Mouse (Mus musculus): ENCODE results near the gene Slc22a1. TPM values are rescaled to one million over a fixed set of nuclear protein-coding genes. Genes with fewer than 3 reads are reported as not detected.
A peak's percentile ranks its signal among the peaks of the same experiment; 100 is the strongest.

Slc22a1 gene
- polyA plus RNA-seq, 1 experiment from 2014 or later, result 12.7 TPM

DNA sequence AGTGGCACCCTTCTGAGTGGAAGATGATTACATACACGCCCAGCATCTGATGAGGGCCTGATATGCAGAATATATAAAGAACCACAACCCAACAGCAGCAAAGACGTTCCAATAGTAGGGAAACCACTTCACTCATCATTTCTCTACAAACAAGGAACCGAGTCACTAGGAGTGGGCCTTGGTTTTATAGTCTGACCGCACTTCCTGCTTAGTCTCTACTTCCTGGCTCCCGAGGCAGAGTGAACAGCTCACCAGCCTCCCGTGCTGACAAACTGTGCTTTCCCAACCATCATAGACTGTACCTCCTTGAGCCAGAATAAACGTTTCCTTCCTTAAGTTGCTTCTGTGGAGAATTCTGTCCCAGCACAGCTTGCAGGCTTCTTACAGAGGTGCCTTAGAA lies 19.8 kb downstream of the Slc22a1 start:
- no peaks in the 10 kb centered on the region for H3K27me3 ChIP-seq (ENCODE audit: control insufficient read depth, insufficient read depth, low read depth, low read length)
- no peak overlapping the region for H3K4me3 ChIP-seq (ENCODE audit: low read length)
- H3K27ac ChIP-seq (ENCODE audit: low read length), result no peak overlapping the region
- WGBS, result 59% methylated on average over 7 of the region's 7 CpGs
- no peak overlapping the region for H3K9ac ChIP-seq (ENCODE audit: low read length)
- H3K9me3 ChIP-seq (ENCODE audit: control insufficient read depth, low read length), result no peaks in the 10 kb centered on the region
- 0 out of 2 replicates have a peak, but pooled peaks have one; percentile 27 for ATAC-seq (ENCODE audit: low read depth)
- no peak overlapping the region for H3K4me2 ChIP-seq (ENCODE audit: low read depth, low read length)
- H3K4me1 ChIP-seq (replicated peaks; ENCODE audit: control insufficient read depth, insufficient read depth, low read length), result no peaks in the 10 kb centered on the region
- H3K36me3 ChIP-seq (ENCODE audit: control insufficient read depth, insufficient read depth, low read length), result no peaks in the 10 kb centered on the region

DNA sequence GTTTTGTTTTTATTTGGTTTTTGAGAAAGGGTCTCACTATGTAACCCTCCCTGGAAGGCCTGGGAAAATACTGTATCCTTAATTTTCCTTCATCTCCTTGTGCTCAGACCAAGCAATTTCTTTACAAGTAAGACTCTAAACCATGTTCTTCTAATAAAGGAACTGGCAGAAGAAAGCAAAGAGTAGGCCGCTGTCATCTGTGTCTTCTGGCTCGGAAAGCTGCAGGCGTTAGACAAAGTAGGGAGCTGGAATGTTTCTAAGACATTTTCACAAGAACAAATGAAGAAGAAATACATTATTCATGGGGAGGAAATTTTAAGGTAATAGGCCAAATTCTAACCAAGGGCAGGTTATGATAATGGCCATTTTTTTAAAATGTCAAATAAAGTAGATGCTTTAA lies 21.6 kb downstream of the Slc22a1 start:
- H3K27ac ChIP-seq (ENCODE audit: low read length), result no peak overlapping the region
- H3K9ac ChIP-seq (ENCODE audit: low read length), result no peak overlapping the region
- no peaks in the 10 kb centered on the region for H3K4me1 ChIP-seq (replicated peaks; ENCODE audit: control insufficient read depth, insufficient read depth, low read length)
- no peaks in the 10 kb centered on the region for H3K9me3 ChIP-seq (ENCODE audit: control insufficient read depth, low read length)
- H3K4me3 ChIP-seq (ENCODE audit: low read length), result no peak overlapping the region
- WGBS, result 86% methylated on average over 3 of the region's 3 CpGs
- H3K36me3 ChIP-seq (ENCODE audit: control insufficient read depth, insufficient read depth, low read length), result no peaks in the 10 kb centered on the region
- no peaks in the 10 kb centered on the region for H3K27me3 ChIP-seq (ENCODE audit: control insufficient read depth, insufficient read depth, low read depth, low read length)
- no peak overlapping the region for H3K4me2 ChIP-seq (ENCODE audit: low read depth, low read length)
- no peak for ATAC-seq (ENCODE audit: low read depth)

DNA sequence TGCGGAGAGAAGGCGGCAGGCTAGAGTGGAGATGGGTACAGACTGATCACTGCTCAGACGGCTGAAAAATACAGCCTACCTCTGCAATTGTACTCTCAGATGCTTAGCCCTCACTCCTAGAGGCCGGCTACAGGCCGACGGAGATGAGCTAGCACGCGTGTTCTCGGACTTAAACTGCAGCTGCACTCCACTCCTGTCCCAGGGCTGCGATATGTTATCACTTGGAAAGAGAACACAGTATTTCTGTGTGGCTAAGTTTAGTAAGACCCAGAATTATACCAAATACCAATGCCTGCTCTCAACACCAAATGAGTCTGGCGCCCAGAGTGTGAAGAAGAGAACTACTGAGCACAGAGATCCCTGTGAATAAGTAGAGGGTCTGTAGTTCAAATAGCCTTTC lies 23.0 kb downstream of the Slc22a1 start:
- ATAC-seq (ENCODE audit: low read depth), result no peak
- no peak overlapping the region for H3K4me2 ChIP-seq (ENCODE audit: low read depth, low read length)
- no peak overlapping the region for H3K4me3 ChIP-seq (ENCODE audit: low read length)
- no peaks in the 10 kb centered on the region for H3K36me3 ChIP-seq (ENCODE audit: control insufficient read depth, insufficient read depth, low read length)
- WGBS, result 90% methylated on average over 11 of the region's 11 CpGs
- no peak overlapping the region for H3K9ac ChIP-seq (ENCODE audit: low read length)
- no peaks in the 10 kb centered on the region for H3K4me1 ChIP-seq (replicated peaks; ENCODE audit: control insufficient read depth, insufficient read depth, low read length)
- no peaks in the 10 kb centered on the region for H3K27me3 ChIP-seq (ENCODE audit: control insufficient read depth, insufficient read depth, low read depth, low read length)
- H3K9me3 ChIP-seq (ENCODE audit: control insufficient read depth, low read length), result no peaks in the 10 kb centered on the region
- no peak overlapping the region for H3K27ac ChIP-seq (ENCODE audit: low read length)

DNA sequence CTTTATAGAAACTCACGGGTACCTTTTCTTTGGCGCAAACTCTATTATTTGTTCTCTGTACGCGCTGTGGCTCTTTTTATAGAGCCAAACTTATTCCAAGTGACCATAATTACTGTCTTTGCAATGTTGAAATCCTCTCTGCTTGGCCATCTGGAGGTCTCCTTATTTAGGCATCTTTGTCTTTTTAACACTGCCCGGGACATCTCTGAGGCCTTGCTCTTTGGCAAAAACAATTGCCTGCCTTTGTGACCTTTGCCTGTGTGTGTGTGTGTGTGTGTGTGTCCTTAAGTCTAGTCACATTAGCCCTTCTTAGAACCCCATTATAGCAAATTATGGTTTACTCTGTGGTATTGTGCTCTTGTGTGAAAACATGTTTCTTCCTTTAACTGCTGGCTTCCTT lies 30.2 kb downstream of the Slc22a1 start:
- Histone ChIP-seq H3K9ac (ENCODE audit: low read length) (no peak overlapping the region), H3K4me3 (ENCODE audit: low read length) (no peak overlapping the region), H3K9me3 (ENCODE audit: control insufficient read depth, low read length) (no peaks in the 10 kb centered on the region), H3K4me2 (ENCODE audit: low read depth, low read length) (no peak overlapping the region), H3K27me3 (ENCODE audit: control insufficient read depth, insufficient read depth, low read depth, low read length) (no peaks in the 10 kb centered on the region), H3K27ac (ENCODE audit: low read length) (peak overlapping the region; percentile 64), H3K36me3 (ENCODE audit: control insufficient read depth, insufficient read depth, low read length) (no peaks in the 10 kb centered on the region), H3K4me1 (replicated peaks; ENCODE audit: control insufficient read depth, insufficient read depth, low read length) (no peaks in the 10 kb centered on the region)
- WGBS, result 65% methylated on average over 5 of the region's 5 CpGs
- peak; percentile 77 for ATAC-seq (ENCODE audit: low read depth)

DNA sequence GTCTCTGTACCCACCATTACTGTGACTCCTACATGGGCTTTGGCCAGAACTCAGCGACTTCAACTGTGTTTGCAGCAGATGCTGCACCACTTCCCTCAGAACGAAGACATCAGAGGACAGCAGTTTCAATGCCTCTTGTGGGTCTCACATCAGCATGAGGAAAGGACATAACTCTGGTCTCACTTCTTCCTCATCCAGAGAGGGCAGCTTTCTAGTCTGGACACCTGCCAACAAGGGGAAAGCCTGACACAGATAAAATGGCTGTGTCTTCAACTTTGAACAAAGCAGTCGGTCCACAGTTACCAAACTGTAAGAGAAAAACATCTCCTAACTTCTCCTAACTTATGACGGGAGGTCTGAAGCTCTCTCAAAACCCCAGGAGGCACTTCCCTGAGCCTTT lies 34.5 kb downstream of the Slc22a1 start:
- no peak overlapping the region for H3K9ac ChIP-seq (ENCODE audit: low read length)
- H3K9me3 ChIP-seq (ENCODE audit: control insufficient read depth, low read length), result peaks cover 2% of the 10 kb centered on the region; the same call in 1 of the 2 replicates
- H3K4me1 ChIP-seq (replicated peaks; ENCODE audit: control insufficient read depth, insufficient read depth, low read length), result peaks cover 5% of the 10 kb centered on the region; the same call in 1 of the 2 replicates
- no peak overlapping the region for H3K4me2 ChIP-seq (ENCODE audit: low read depth, low read length)
- peak; percentile 39; the same call in 1 of the 2 replicates for ATAC-seq (ENCODE audit: low read depth)
- no peak overlapping the region for H3K4me3 ChIP-seq (ENCODE audit: low read length)
- WGBS, result 44% methylated on average over 4 of the region's 4 CpGs
- no peaks in the 10 kb centered on the region for H3K27me3 ChIP-seq (ENCODE audit: control insufficient read depth, insufficient read depth, low read depth, low read length)
- no peaks in the 10 kb centered on the region for H3K36me3 ChIP-seq (ENCODE audit: control insufficient read depth, insufficient read depth, low read length)
- H3K27ac ChIP-seq (ENCODE audit: low read length), result no peak overlapping the region

DNA sequence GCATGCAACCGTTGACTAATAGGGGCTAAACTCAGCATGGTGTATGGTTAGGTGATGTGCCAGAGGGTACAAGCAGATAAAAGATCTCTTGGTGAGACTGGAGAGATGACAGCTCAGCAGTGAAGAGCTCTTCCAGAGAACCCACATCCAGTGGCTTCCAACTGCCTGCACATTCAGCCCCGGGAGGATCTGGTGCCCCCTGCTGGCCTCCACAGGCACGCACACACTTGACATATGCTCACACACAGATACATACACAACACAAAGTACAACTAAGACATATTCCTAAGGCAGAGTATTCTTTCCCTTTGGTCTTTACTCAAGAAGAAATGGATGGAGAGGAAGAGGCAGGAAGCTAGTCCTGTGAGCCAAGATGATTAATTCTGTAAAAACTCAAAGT lies 36.0 kb downstream of the Slc22a1 start:
- 96% methylated on average over 3 of the region's 3 CpGs for WGBS
- Histone ChIP-seq H3K36me3 (ENCODE audit: control insufficient read depth, insufficient read depth, low read length) (no peaks in the 10 kb centered on the region), H3K9me3 (ENCODE audit: control insufficient read depth, low read length) (peaks cover 2% of the 10 kb centered on the region; the same call in 1 of the 2 replicates), H3K4me2 (ENCODE audit: low read depth, low read length) (no peak overlapping the region), H3K9ac (ENCODE audit: low read length) (no peak overlapping the region), H3K4me3 (ENCODE audit: low read length) (no peak overlapping the region), H3K27me3 (ENCODE audit: control insufficient read depth, insufficient read depth, low read depth, low read length) (no peaks in the 10 kb centered on the region), H3K4me1 (replicated peaks; ENCODE audit: control insufficient read depth, insufficient read depth, low read length) (peaks cover 5% of the 10 kb centered on the region; the same call in 1 of the 2 replicates), H3K27ac (ENCODE audit: low read length) (no peak overlapping the region)
- ATAC-seq (ENCODE audit: low read depth), result no peak

DNA sequence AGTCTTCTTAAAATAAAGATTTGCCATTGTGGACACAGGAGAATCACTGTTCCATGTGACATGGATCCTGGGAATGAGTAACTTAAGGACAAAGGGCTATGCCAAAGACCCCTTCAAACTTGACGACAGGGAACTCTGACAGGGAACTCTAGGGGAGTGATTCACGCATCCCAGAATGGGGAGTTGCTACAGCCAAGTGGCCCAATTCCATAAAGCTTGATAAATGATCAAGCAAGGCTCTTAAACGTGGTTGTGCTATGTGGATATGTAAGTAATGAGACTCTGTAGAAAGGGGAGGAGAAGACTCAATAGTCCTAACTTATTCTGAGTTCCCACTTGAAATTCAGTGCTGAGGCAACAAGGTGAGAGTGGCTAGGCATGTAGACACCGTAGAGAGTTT lies 40.8 kb downstream of the Slc22a1 start:
- no peaks in the 10 kb centered on the region for H3K36me3 ChIP-seq (ENCODE audit: control insufficient read depth, insufficient read depth, low read length)
- peak overlapping the region; percentile 38; the same call in 1 of the 2 replicates for H3K27ac ChIP-seq (ENCODE audit: low read length)
- no peak overlapping the region for H3K4me3 ChIP-seq (ENCODE audit: low read length)
- ATAC-seq (ENCODE audit: low read depth), result no peak
- no peak overlapping the region for H3K4me2 ChIP-seq (ENCODE audit: low read depth, low read length)
- peaks cover 2% of the 10 kb centered on the region; the same call in 1 of the 2 replicates for H3K9me3 ChIP-seq (ENCODE audit: control insufficient read depth, low read length)
- H3K9ac ChIP-seq (ENCODE audit: low read length), result no peak overlapping the region
- peaks cover 20% of the 10 kb centered on the region for H3K4me1 ChIP-seq (replicated peaks; ENCODE audit: control insufficient read depth, insufficient read depth, low read length)
- no peaks in the 10 kb centered on the region for H3K27me3 ChIP-seq (ENCODE audit: control insufficient read depth, insufficient read depth, low read depth, low read length)
- WGBS, result 37% methylated on average over 4 of the region's 4 CpGs

DNA sequence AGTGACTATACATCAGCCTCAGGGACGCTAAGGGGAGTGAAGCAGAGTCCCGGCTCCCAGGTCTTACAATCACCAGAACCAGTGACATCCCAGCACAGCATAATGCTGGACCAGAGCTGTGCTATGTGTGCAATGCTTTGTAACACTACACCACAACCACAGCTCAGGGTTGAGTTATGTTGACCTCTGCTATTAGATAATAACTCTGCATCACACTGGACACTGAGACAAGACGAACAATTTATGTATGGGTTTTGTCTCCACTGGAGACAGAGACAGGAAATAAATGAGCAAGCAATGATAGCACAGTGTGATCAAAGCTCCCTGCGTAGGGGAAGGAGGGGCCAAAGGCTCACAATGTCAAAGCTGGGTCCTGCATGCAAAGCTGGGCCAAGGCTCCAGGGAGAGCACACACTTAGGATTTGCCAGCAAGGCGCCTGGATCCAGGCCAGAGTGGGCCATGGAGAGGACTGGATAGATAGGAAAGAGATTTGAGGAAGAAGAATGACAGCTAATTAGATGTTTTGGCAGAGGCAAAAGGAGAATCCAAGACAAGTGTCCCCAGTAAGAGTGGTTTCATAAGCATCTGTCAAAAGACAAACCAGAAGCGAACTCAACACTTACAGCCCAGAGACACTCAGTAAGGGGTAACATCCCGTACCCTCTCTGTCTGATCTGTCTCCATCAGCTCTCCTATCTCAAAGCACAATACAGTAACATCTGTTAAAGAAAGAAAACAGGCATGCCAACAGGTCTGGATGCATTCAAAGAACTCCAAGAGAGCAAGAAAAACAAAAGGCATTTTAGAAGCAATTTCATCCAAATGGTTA lies 43.6 kb downstream of the Slc22a1 start:
- Histone ChIP-seq H3K9ac (ENCODE audit: low read length) (no peak overlapping the region), H3K36me3 (ENCODE audit: control insufficient read depth, insufficient read depth, low read length) (no peaks in the 10 kb centered on the region), H3K4me1 (replicated peaks; ENCODE audit: control insufficient read depth, insufficient read depth, low read length) (peaks cover 15% of the 10 kb centered on the region), H3K27me3 (ENCODE audit: control insufficient read depth, insufficient read depth, low read depth, low read length) (no peaks in the 10 kb centered on the region), H3K27ac (ENCODE audit: low read length) (peak overlapping the region; percentile 88), H3K4me2 (ENCODE audit: low read depth, low read length) (no peak overlapping the region), H3K4me3 (ENCODE audit: low read length) (no peak overlapping the region), H3K9me3 (ENCODE audit: control insufficient read depth, low read length) (no peaks in the 10 kb centered on the region)
- peak; percentile 93 for ATAC-seq (ENCODE audit: low read depth)
- 23% methylated on average over 7 of the region's 7 CpGs for WGBS

DNA sequence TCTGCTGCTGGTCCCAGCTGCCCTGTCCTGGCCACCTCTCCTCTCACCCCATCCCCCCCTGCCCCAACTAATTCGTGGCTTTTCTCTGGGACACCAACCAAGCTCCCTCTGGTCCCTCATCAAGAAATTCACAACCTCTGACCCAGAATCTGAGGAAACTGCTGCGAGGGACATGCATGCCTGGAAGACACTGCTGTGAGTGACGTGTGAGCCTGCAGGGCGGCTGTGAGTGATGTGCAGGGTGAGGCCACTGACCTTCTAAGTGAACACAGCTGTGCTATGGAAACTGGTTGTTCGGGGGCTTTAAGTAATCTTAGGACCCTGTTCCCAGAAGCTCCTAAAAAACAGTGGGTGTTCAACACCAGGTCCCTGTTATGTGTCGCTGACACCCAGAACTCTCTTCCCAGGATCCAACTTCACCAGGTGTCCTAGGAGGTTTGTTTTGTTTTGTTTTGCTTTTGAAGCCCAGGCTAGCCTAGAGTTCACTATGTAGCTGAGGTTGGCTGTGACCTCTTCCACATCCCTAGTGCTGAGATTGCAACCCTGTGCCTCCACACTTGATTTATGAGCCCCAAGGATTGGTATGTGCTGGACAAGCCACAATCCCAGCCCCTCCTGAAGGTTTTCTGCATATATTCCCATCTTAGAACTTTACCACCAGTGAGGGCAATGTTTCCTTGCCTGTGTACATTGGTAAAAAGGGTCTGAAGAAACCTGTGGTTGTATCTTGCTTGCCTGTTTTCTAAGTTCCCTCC lies 44.5 kb downstream of the Slc22a1 start:
- H3K4me2 ChIP-seq (ENCODE audit: low read depth, low read length), result no peak overlapping the region
- no peaks in the 10 kb centered on the region for H3K36me3 ChIP-seq (ENCODE audit: control insufficient read depth, insufficient read depth, low read length)
- WGBS, result 40% methylated on average over 6 of the region's 6 CpGs
- peaks cover under 1% of the 10 kb centered on the region; the same call in 1 of the 2 replicates for H3K9me3 ChIP-seq (ENCODE audit: control insufficient read depth, low read length)
- no peak overlapping the region for H3K9ac ChIP-seq (ENCODE audit: low read length)
- peak overlapping the region; percentile 88 for H3K27ac ChIP-seq (ENCODE audit: low read length)
- H3K4me1 ChIP-seq (replicated peaks; ENCODE audit: control insufficient read depth, insufficient read depth, low read length), result peaks cover 15% of the 10 kb centered on the region
- no peaks in the 10 kb centered on the region for H3K27me3 ChIP-seq (ENCODE audit: control insufficient read depth, insufficient read depth, low read depth, low read length)
- ATAC-seq (ENCODE audit: low read depth), result peak; percentile 71
- H3K4me3 ChIP-seq (ENCODE audit: low read length), result no peak overlapping the region

All from lung, embryonic 16.5 days (tissue).